Mouse (Mus musculus) embryonic facial prominence, embryonic 10.5 days (tissue): ENCODE data around the gene Lix1l. TPM values are rescaled to one million over a fixed set of nuclear protein-coding genes. Genes with fewer than 3 reads are reported as not detected.
"Not testable (repeated sequence)": the region's sequence is repeated elsewhere in the genome, so short reads cannot be mapped to it uniquely, and the experiment has no call there.

Source experiments
- DNase-seq: peaks from one replicate; pipeline ENCODE4 v3.0.0-alpha.2; 2017; ENCODE audit warnings: low spot score
- H3K27ac ChIP-seq: fragments of 300-500 bp; sonication (generic); replicated peaks from 2 replicates; pipeline ENCODE4 v1.5.1; 2016; ENCODE audit warnings: mild to moderate bottlenecking
- H3K27me3 ChIP-seq: fragments of 300-500 bp; sonication (generic); replicated peaks from 2 replicates; pipeline ENCODE4 v1.6.1; 2016; ENCODE audit warnings: low read depth, mild to moderate bottlenecking; ENCODE audit not compliant: poor library complexity, severe bottlenecking
- H3K36me3 ChIP-seq: fragments of 300-500 bp; sonication (generic); replicated peaks from 2 replicates; pipeline ENCODE4 v1.6.1; 2016; ENCODE audit warnings: mild to moderate bottlenecking, moderate library complexity
- H3K4me1 ChIP-seq: fragments of 300-500 bp; sonication (generic); 2 replicates; pipeline ENCODE4 v1.6.1; 2016
- H3K4me3 ChIP-seq: fragments of 300-500 bp; sonication (generic); 2 replicates; pipeline ENCODE4 v1.5.1; 2016; ENCODE audit warnings: mild to moderate bottlenecking, moderate library complexity
- H3K9me3 ChIP-seq: fragments of 300-500 bp; sonication (generic); 2 replicates; pipeline ENCODE4 v1.6.1; 2016; ENCODE audit warnings: mild to moderate bottlenecking
- whole genome bisulfite sequencing: fragments of 180-500 bp; shearing (Covaris S2); methylation state at CpG from one replicate; pipeline ENCODE4 v1.1.7; 2016; 5-methylcytosine and 5-hydroxymethylcytosine counted together
- polyA plus RNA-seq: library from polyadenylated mRNA; unstranded; fragments of >200 nt; fragmentation: Nextera tagmentation; extraction: Ambion mirVana; gene quantifications from 2 replicates; pipeline ENCODE4 v1.2.1, GENCODE M21; 2016

Gene Lix1l
- polyA plus RNA-seq, 1 experiment from 2014 or later: 5.6 TPM

- 85% methylated on average over 7 of the region's 7 CpGs for WGBS
- Histone ChIP-seq H3K27me3 (peaks cover 13% of the 10 kb centered on the region), H3K4me1 (peaks cover 32% of the 10 kb centered on the region)
- H3K27ac ChIP-seq, DNase-seq, H3K9me3 ChIP-seq, H3K4me3 ChIP-seq, H3K36me3 ChIP-seq: not testable (repeated sequence)
Observed at GRCm38 (mm10) chr3:96665732-96666363, 64.9 kb downstream of the Lix1l start.

DNA sequence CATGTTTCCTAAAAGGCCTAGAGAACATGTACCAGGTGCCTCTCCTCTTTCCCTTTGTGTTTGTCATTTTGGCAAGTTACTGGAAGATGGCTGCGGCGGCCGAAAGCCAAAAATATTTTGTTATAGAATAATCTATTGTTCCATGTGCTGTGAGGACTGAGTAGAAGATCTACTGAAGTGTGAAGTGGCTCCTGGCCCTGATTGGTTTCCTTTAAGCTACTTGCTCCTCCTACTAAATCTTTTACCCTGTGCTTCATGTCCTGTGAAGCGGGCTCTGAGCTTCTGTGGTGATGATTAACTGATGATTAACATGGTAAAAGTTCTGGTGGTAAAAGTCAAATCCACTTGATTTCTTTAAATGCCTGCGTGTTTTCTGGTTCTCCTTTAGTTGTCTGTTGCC lies 66.0 kb downstream of the Lix1l start:
- H3K27me3 ChIP-seq: peaks cover 24% of the 10 kb centered on the region
- 95% methylated on average over 5 of the region's 5 CpGs for WGBS
- no peak overlapping the region for H3K4me3 ChIP-seq
- no peak for DNase-seq
- H3K27ac ChIP-seq: no peak overlapping the region
- no peaks in the 10 kb centered on the region for H3K36me3 ChIP-seq
- H3K9me3 ChIP-seq: no peaks in the 10 kb centered on the region
- H3K4me1 ChIP-seq: peaks cover 32% of the 10 kb centered on the region

- Histone ChIP-seq H3K27ac (no peak overlapping the region), H3K4me1 (peaks cover 32% of the 10 kb centered on the region), H3K4me3 (no peak overlapping the region), H3K9me3 (no peaks in the 10 kb centered on the region), H3K27me3 (peaks cover 27% of the 10 kb centered on the region), H3K36me3 (no peaks in the 10 kb centered on the region)
- no peak for DNase-seq
- 42% methylated on average over 1 of the region's 1 CpGs for WGBS
Observed at GRCm38 (mm10) chr3:96667316-96667715, 66.4 kb downstream of the Lix1l start.

GRCm38 (mm10) chr3:96668424-96669067 lies 67.6 kb downstream of the Lix1l start:
- 94% methylated on average over 5 of the region's 5 CpGs for WGBS
- peaks cover 27% of the 10 kb centered on the region for H3K27me3 ChIP-seq
- no peaks in the 10 kb centered on the region for H3K36me3 ChIP-seq
- no peak for DNase-seq
- peaks cover 24% of the 10 kb centered on the region for H3K4me1 ChIP-seq
- no peak overlapping the region for H3K27ac ChIP-seq
- no peak overlapping the region for H3K4me3 ChIP-seq
- no peaks in the 10 kb centered on the region for H3K9me3 ChIP-seq

- peak within 1 kb of the TSS; percentile 57 for H3K4me3 ChIP-seq
- peaks cover 25% of the 10 kb centered on the region for H3K4me1 ChIP-seq
- peak; percentile 90 for DNase-seq
- WGBS: 5% methylated on average over 35 of the region's 35 CpGs
- no peaks in the 10 kb centered on the region for H3K36me3 ChIP-seq
- H3K27ac ChIP-seq: 0 out of 2 replicates have a peak within 1 kb of the TSS, but pooled peaks have one; percentile 41
- peaks cover 22% of the 10 kb centered on the region for H3K27me3 ChIP-seq
- no peaks in the 10 kb centered on the region for H3K9me3 ChIP-seq
Observed at GRCm38 (mm10) chr3:96669727-96670468, 68.9 kb downstream of the Lix1l start, which contains the start of gene Ankrd35. Gene Ankrd35 (plus strand): TSS chr3:96670131.

DNA sequence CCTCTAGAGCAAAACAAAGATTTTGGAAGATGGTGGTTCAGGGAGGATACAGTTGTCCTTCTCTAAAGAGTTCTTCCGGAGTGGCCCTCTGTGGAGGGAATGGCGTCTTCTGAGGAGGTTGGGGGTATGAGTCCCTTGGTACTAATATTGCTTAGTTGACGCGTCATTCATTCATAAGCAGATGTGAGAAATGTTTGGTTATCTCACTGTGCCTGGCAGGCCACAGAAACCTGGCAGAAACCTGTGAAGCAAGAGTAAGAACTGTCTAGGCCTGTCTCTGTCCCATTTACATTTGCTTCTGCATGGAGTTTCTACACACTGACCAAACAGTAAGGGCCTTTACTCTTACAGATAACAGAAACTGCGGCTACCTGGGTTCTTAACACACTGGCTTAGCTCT lies 70.6 kb downstream of the Lix1l start:
- Histone ChIP-seq H3K4me1 (peaks cover 33% of the 10 kb centered on the region), H3K4me3 (no peak overlapping the region), H3K9me3 (no peaks in the 10 kb centered on the region), H3K27ac (no peak overlapping the region), H3K36me3 (no peaks in the 10 kb centered on the region), H3K27me3 (peaks cover 22% of the 10 kb centered on the region)
- no peak for DNase-seq
- WGBS: 92% methylated on average over 5 of the region's 5 CpGs

- 71% methylated on average over 4 of the region's 4 CpGs for WGBS
- peaks cover 33% of the 10 kb centered on the region for H3K4me1 ChIP-seq
- H3K9me3 ChIP-seq: no peaks in the 10 kb centered on the region
- H3K27me3 ChIP-seq: peaks cover 29% of the 10 kb centered on the region
- H3K4me3 ChIP-seq: no peak overlapping the region
- no peak for DNase-seq
- no peak overlapping the region for H3K27ac ChIP-seq
- H3K36me3 ChIP-seq: no peaks in the 10 kb centered on the region
Observed at GRCm38 (mm10) chr3:96673514-96673913, 72.6 kb downstream of the Lix1l start.

GRCm38 (mm10) chr3:96674442-96674841 lies 73.5 kb downstream of the Lix1l start:
- H3K4me1 ChIP-seq: peaks cover 38% of the 10 kb centered on the region
- peaks cover 39% of the 10 kb centered on the region for H3K27me3 ChIP-seq
- H3K36me3 ChIP-seq: no peaks in the 10 kb centered on the region
- 33% methylated on average over 8 of the region's 8 CpGs for WGBS
- peak; percentile 68 for DNase-seq
- peak overlapping the region; percentile 44; the same call in 1 of the 2 replicates for H3K27ac ChIP-seq
- no peaks in the 10 kb centered on the region for H3K9me3 ChIP-seq
- peak overlapping the region; percentile 12; the same call in 1 of the 2 replicates for H3K4me3 ChIP-seq

- Histone ChIP-seq H3K4me1 (peaks cover 32% of the 10 kb centered on the region), H3K36me3 (no peaks in the 10 kb centered on the region), H3K27me3 (peaks cover 45% of the 10 kb centered on the region), H3K9me3 (no peaks in the 10 kb centered on the region), H3K4me3 (no peak overlapping the region), H3K27ac (no peak overlapping the region)
- no peak for DNase-seq
- 88% methylated on average over 3 of the region's 3 CpGs for WGBS
Observed at GRCm38 (mm10) chr3:96675171-96675570, 74.2 kb downstream of the Lix1l start.

DNA sequence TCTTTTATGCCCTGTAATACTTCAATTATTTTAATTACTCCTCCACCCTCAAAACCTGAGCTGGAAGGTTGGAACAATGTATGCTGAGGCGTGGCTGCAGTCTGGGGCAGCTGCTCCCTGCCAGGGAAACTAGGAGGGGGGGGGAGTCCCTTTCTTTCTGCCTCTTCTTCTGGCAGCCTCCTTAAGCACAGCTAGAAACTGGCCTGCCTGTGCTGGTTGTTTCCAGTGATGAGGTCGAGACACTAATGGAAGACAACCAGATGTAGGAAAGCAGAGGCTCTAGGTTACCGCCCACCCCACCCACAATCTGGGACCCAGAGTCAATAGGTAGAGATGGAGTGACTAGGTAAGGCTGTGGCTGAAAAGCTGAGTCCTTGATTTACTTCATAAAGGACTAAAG lies 74.7 kb downstream of the Lix1l start:
- DNase-seq: no peak
- H3K36me3 ChIP-seq: no peaks in the 10 kb centered on the region
- H3K4me3 ChIP-seq: no peak overlapping the region
- no peaks in the 10 kb centered on the region for H3K9me3 ChIP-seq
- peaks cover 26% of the 10 kb centered on the region for H3K4me1 ChIP-seq
- 48% methylated on average over 3 of the region's 3 CpGs for WGBS
- H3K27me3 ChIP-seq: peaks cover 45% of the 10 kb centered on the region
- 0 out of 2 replicates have a peak overlapping the region, but pooled peaks have one; percentile 4 for H3K27ac ChIP-seq
